Mouse (Mus musculus): ENCODE measurements around the gene Slc6a18. TPM values are rescaled to one million over a fixed set of nuclear protein-coding genes. Genes with fewer than 3 reads are reported as not detected.

Gene Slc6a18
- total and polyA plus RNA-seq, 3 experiments, result not detected

DNA sequence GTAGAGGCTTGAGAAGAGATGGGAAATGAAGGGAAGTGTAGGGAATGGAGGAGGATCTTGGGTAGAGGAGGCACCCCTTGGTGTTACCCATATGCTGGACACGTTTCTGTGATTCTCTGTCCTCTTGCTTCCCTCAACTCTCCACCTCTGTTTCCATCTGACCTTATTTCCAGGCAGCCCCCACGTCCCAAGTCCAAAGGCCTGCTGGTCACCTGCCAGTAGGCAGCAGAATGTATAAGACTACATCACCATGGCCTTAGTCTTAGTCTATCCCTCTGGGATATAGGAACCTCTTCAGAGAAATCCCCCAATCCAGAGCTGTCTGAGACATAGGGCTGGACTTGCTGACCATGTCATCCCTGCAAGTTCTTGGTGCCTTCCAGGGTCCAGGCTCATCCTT is 1.5 kb upstream of the Slc6a18 start:
- no peaks in the 10 kb centered on the region for H3K79me2 ChIP-seq (ENCODE audit: control insufficient read depth, insufficient read depth, low read length, poor library complexity)
- no peak for DNase-seq (ENCODE audit: low read depth, low spot score)
- no peaks in the 10 kb centered on the region for H3K4me1 ChIP-seq (ENCODE audit: control insufficient read depth in 1 of 2, insufficient read depth in 2 of 2, low read length in 2 of 2)
- H3K27ac ChIP-seq (ENCODE audit: control insufficient read depth, low read depth, low read length), result no peak overlapping the region
- H3K9me3 ChIP-seq (replicated peaks; ENCODE audit: insufficient read depth, low read length), result no peaks in the 10 kb centered on the region
- H3K4me3 ChIP-seq (ENCODE audit: control insufficient read depth in 1 of 2, insufficient read depth in 1 of 2, low read depth in 2 of 2, low read length in 2 of 2), result no peak overlapping the region
- peaks cover 8 to 9% of the 10 kb centered on the region in 2 experiments for H3K27me3 ChIP-seq (ENCODE audit: control insufficient read depth in 1 of 2, insufficient read depth in 2 of 2, low read length in 2 of 2)
- H3K9ac ChIP-seq (ENCODE audit: control insufficient read depth, low read depth, low read length, poor library complexity, severe bottlenecking), result no peak overlapping the region
- no peaks in the 10 kb centered on the region for H3K36me3 ChIP-seq (ENCODE audit: control insufficient read depth in 1 of 2, insufficient read depth in 2 of 2, low read length in 2 of 2)
- no peak for TF ChIP-seq SMC3 (IDR thresholded peaks at IDR 0.05; ENCODE audit: low read depth, low read length)
- no peak for TF ChIP-seq ZC3H11A (IDR thresholded peaks at IDR 0.05; ENCODE audit: low read depth, low read length)

- no peak overlapping the region for H3K9ac ChIP-seq (ENCODE audit: control insufficient read depth, low read depth, low read length, poor library complexity, severe bottlenecking)
- no peaks in the 10 kb centered on the region for H3K36me3 ChIP-seq (ENCODE audit: control insufficient read depth in 1 of 2, insufficient read depth in 2 of 2, low read length in 2 of 2)
- no peak for DNase-seq (ENCODE audit: low read depth, low spot score)
- no peak overlapping the region for H3K4me3 ChIP-seq (ENCODE audit: control insufficient read depth in 1 of 2, insufficient read depth in 1 of 2, low read depth in 2 of 2, low read length in 2 of 2)
- no peaks in the 10 kb centered on the region for H3K9me3 ChIP-seq (replicated peaks; ENCODE audit: insufficient read depth, low read length)
- H3K79me2 ChIP-seq (ENCODE audit: control insufficient read depth, insufficient read depth, low read length, poor library complexity), result no peaks in the 10 kb centered on the region
- H3K27ac ChIP-seq (ENCODE audit: control insufficient read depth, low read depth, low read length), result no peak overlapping the region
- TF ChIP-seq E2F4 (IDR thresholded peaks at IDR 0.05; ENCODE audit: borderline replicate concordance, low read depth, low read length), result no peak
- TF ChIP-seq MAFK (IDR thresholded peaks at IDR 0.05; ENCODE audit: borderline replicate concordance, low read depth, low read length), result no peak
- TF ChIP-seq CHD1 (IDR thresholded peaks at IDR 0.05; ENCODE audit: low read depth, low read length), result no peak
- no peak for TF ChIP-seq NRF1 (IDR thresholded peaks at IDR 0.05; ENCODE audit: insufficient read depth, low read depth, low read length, poor library complexity, severe bottlenecking)
- no peak for TF ChIP-seq MYB (IDR thresholded peaks at IDR 0.05; ENCODE audit: low read depth, low read length)
- no peak for TF ChIP-seq USF2 (IDR thresholded peaks at IDR 0.05; ENCODE audit: borderline replicate concordance in 1 of 2, insufficient read depth in 1 of 2, low read depth in 1 of 2, low read length in 2 of 2)
- no peak for TF ChIP-seq KAT2A (conservative IDR thresholded peaks at IDR 0.05; ENCODE audit: low read depth, low read length)
- TF ChIP-seq ZMIZ1 (IDR thresholded peaks at IDR 0.05; ENCODE audit: low read depth, low read length), result no peak
- no peak for TF ChIP-seq ZKSCAN1 (IDR thresholded peaks at IDR 0.05; ENCODE audit: low read depth, low read length)
- TF ChIP-seq BHLHE40 (IDR thresholded peaks at IDR 0.05; ENCODE audit: borderline replicate concordance, low read depth, low read length), result no peak
- no peak for TF ChIP-seq POLR2AphosphoS2 (IDR thresholded peaks at IDR 0.05; ENCODE audit: low read length)
- no peak for TF ChIP-seq POLR2AphosphoS5 (IDR thresholded peaks at IDR 0.05; ENCODE audit: borderline replicate concordance, low read depth, low read length)
- no peak for TF ChIP-seq ZC3H11A (IDR thresholded peaks at IDR 0.05; ENCODE audit: low read depth, low read length)
- no peaks in the 10 kb centered on the region for H3K4me1 ChIP-seq (ENCODE audit: control insufficient read depth in 1 of 2, insufficient read depth in 2 of 2, low read length in 2 of 2)
- H3K27me3 ChIP-seq (ENCODE audit: control insufficient read depth in 1 of 2, insufficient read depth in 2 of 2, low read length in 2 of 2), result peaks cover 20 to 23% of the 10 kb centered on the region in 2 experiments
Observed at GRCm38 (mm10) chr13:73675161-73675560, 2.7 kb downstream of the Slc6a18 start.

Measured in MEL (cell line).